Mouse (Mus musculus) bone marrow, adult 2 months (tissue): ENCODE data around the gene Armcx4.

Experiments used
- CTCF ChIP-seq: fragments of 200-500 bp; IDR thresholded peaks from 2 replicates; pipeline ENCODE4 v1.5.1; 2011; ENCODE audit warnings: low read length, control low read depth; ENCODE audit not compliant: control insufficient read depth, insufficient read depth
- POLR2A ChIP-seq: fragments of 200-500 bp; IDR thresholded peaks from 2 replicates; pipeline ENCODE4 v1.6.1; 2011; ENCODE audit warnings: low read depth, mild to moderate bottlenecking, control low read depth, low read length, borderline replicate concordance; ENCODE audit not compliant: control insufficient read depth

GRCm38 (mm10) chrX:134718524-134718923, 32.2 kb downstream of the Armcx4 start:
- TF ChIP-seq POLR2A: no peak
- no peak for TF ChIP-seq CTCF
